Comparison of ENCODE assay signal across 8 mouse cellular contexts in genomic region chr13:63430681-63431029, GRCm38 (mm10).
DNase-seq lines count a peak whose midpoint lies in the region; ATAC-seq and TF ChIP-seq lines count a peak whose summit lies in the region.

No protein-coding gene starts in this region.

- no peak for TF ChIP-seq CTCF in kidney, postnatal 0 days (IDR thresholded peaks at IDR 0.05; ENCODE audit: low read depth)

- H3K36me3 ChIP-seq in kidney, postnatal 0 days (ENCODE audit: insufficient read depth, low read length): no peaks in the 10 kb centered on the region
- H3K36me3 ChIP-seq in forebrain, embryonic 15.5 days: no peaks in the 10 kb centered on the region
- H3K36me3 ChIP-seq in liver, embryonic 16.5 days (ENCODE audit: control insufficient read depth, insufficient read depth): no peaks in the 10 kb centered on the region

- H3K9me3 ChIP-seq in kidney, postnatal 0 days (replicated peaks; ENCODE audit: low read length): no peaks in the 10 kb centered on the region
- no peaks in the 10 kb centered on the region for H3K9me3 ChIP-seq in forebrain, embryonic 15.5 days
- no peaks in the 10 kb centered on the region for H3K9me3 ChIP-seq in liver, embryonic 16.5 days (replicated peaks; ENCODE audit: control insufficient read depth, low read length)

- peaks cover 7% of the 10 kb centered on the region for H3K4me1 ChIP-seq in kidney, postnatal 0 days (replicated peaks; ENCODE audit: insufficient read depth, low read length)
- peaks cover 9% of the 10 kb centered on the region for H3K4me1 ChIP-seq in forebrain, embryonic 15.5 days
- peaks cover 12% of the 10 kb centered on the region for H3K4me1 ChIP-seq in liver, embryonic 16.5 days (ENCODE audit: control insufficient read depth, low read depth, low read length)

- H3K4me2 ChIP-seq in kidney, postnatal 0 days (ENCODE audit: low read length): peak overlapping the region; percentile 57
- H3K4me2 ChIP-seq in forebrain, embryonic 15.5 days (replicated peaks): peak overlapping the region; percentile 65
- peak overlapping the region; percentile 90 for H3K4me2 ChIP-seq in liver, embryonic 16.5 days (ENCODE audit: low read depth, low read length)

- peak overlapping the region; percentile 98 for H3K27ac ChIP-seq in kidney, postnatal 0 days
- H3K27ac ChIP-seq in forebrain, embryonic 15.5 days (replicated peaks): peak overlapping the region; percentile 93
- peak overlapping the region; percentile 98 for H3K27ac ChIP-seq in liver, embryonic 16.5 days (ENCODE audit: low read length)

- DNase-seq in kidney, postnatal 0 days (ENCODE audit: low spot score): peak; percentile 82
- no peak for DNase-seq in kidney, adult 8-10 months
- DNase-seq in R1 (ENCODE audit: low read depth, low spot score): peak; percentile 93
- DNase-seq in retina, embryonic 14.5 days (ENCODE audit: low spot score): no peak
- DNase-seq in layer of hippocampus, adult 8-10 months (ENCODE audit: low spot score in 2 of 2): no peak
- no peak for DNase-seq in cerebellum, adult 9-10 months

- H3K4me3 ChIP-seq in kidney, postnatal 0 days (replicated peaks; ENCODE audit: low read depth, low read length): peak overlapping the region; percentile 58
- H3K4me3 ChIP-seq in forebrain, embryonic 15.5 days: peak overlapping the region; percentile 69
- H3K4me3 ChIP-seq in liver, embryonic 16.5 days (ENCODE audit: low read depth, low read length): peak overlapping the region; percentile 88

- peak overlapping the region; percentile 77 for H3K9ac ChIP-seq in kidney, postnatal 0 days (ENCODE audit: low read depth, low read length)
- peak overlapping the region; percentile 72 for H3K9ac ChIP-seq in forebrain, embryonic 15.5 days (replicated peaks)
- peak overlapping the region; percentile 90 for H3K9ac ChIP-seq in liver, embryonic 16.5 days (ENCODE audit: low read depth, low read length)

- no peaks in the 10 kb centered on the region for H3K27me3 ChIP-seq in kidney, postnatal 0 days (ENCODE audit: insufficient read depth, low read length)
- no peaks in the 10 kb centered on the region for H3K27me3 ChIP-seq in forebrain, embryonic 15.5 days
- no peaks in the 10 kb centered on the region for H3K27me3 ChIP-seq in liver, embryonic 16.5 days (ENCODE audit: control insufficient read depth, insufficient read depth, low read depth, low read length)

- peak; percentile 76 for ATAC-seq in kidney, postnatal 0 days (replicated peaks; ENCODE audit: low FRiP score, low read depth)
- ATAC-seq in forebrain, embryonic 15.5 days (replicated peaks): peak; percentile 72
- no peak for ATAC-seq in liver, embryonic 16.5 days (ENCODE audit: low read depth)

- 0% methylated on average over 4 of the region's 4 CpGs for WGBS in kidney, postnatal 0 days
- WGBS in forebrain, embryonic 15.5 days: 0% methylated on average over 4 of the region's 4 CpGs
- WGBS in liver, embryonic 16.5 days (ENCODE audit: insufficient replicate concordance): under 1% methylated on average over 4 of the region's 4 CpGs

Comparison
In these comparisons a context has a peak if more than half of its experiments do, and no peak if none do; other contexts are left out.
1. DNase-seq: peak in kidney, postnatal 0 days (single experiment) and R1 (single experiment); none in kidney, adult 8-10 months (0 of 2), retina, embryonic 14.5 days (single experiment), layer of hippocampus, adult 8-10 months (0 of 2) and cerebellum, adult 9-10 months (single experiment).
2. Peak in every context shown above with its lines, with median percentiles within 50 percentile points of each other: H3K27ac ChIP-seq, H3K4me2 ChIP-seq, H3K4me3 ChIP-seq and H3K9ac ChIP-seq.